Mouse (Mus musculus) heart, adult 2 months (tissue): ENCODE results near the gene Gm49721.
"Not testable (repeated sequence)": the region's sequence is repeated elsewhere in the genome, so short reads cannot be mapped to it uniquely, and the experiment has no call there.

ENCODE experiments used
- CTCF ChIP-seq: fragments of 200-600 bp; IDR thresholded peaks from 2 replicates; pipeline ENCODE4 v1.8.1; 2022; ENCODE audit warnings: antibody characterized with exemption, mild to moderate bottlenecking, moderate library complexity
- POLR2A ChIP-seq: fragments of 200-500 bp; IDR thresholded peaks from 2 replicates; pipeline ENCODE4 v1.6.1; 2011; ENCODE audit warnings: mild to moderate bottlenecking, low read depth, low read length, control low read depth; ENCODE audit not compliant: insufficient read depth

DNA sequence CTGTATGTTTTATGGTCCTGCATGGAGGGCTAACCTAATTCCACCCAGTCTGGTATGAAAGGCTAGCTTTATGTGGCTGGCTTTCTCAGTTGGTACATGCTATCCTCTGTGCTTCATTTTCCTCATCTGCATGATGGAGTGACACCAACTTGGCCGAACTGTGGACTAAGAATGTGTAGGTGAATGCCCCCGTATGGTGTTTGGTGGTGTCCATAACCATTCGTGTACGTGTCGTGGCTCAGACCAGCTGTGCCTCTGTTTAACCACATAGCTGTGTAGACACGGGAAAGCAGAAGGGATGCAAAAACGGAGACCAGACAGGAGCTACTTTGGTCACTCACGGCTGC lies 31.1 kb upstream of the Gm49721 start:
- not testable (repeated sequence) for TF ChIP-seq CTCF, POLR2A
